Mouse (Mus musculus) stomach, embryonic 14.5 days (tissue): Measurements from ENCODE around the gene Prox2. TPM values are rescaled to one million over a fixed set of nuclear protein-coding genes. Genes with fewer than 3 reads are reported as not detected.

Source experiments
- ATAC-seq: fragments of 200-750 bp; cut with Nextera tagmentation; 2 replicates; pipeline ENCODE4 v1.8.0; 2017; ENCODE audit warnings: low read depth, moderate TSS enrichment; ENCODE audit not compliant: insufficient number of reproducible peaks, insufficient read depth, low FRiP score
- H3K27ac ChIP-seq: fragments of 300-500 bp; sonication (generic); 2 replicates; pipeline ENCODE4 v1.5.1; 2014; ENCODE audit warnings: mild to moderate bottlenecking, low read length, moderate library complexity, mixed read lengths
- H3K27me3 ChIP-seq: fragments of 300-500 bp; sonication (generic); 2 replicates; pipeline ENCODE4 v1.6.1; 2014; ENCODE audit warnings: low read length, control low read depth, mixed read lengths; ENCODE audit not compliant: control insufficient read depth, insufficient read depth
- H3K36me3 ChIP-seq: fragments of 300-500 bp; sonication (generic); 2 replicates; pipeline ENCODE4 v1.6.1; 2014; ENCODE audit warnings: mild to moderate bottlenecking, control low read depth, low read length, moderate library complexity, mixed read lengths; ENCODE audit not compliant: control insufficient read depth, insufficient read depth
- H3K4me1 ChIP-seq: fragments of 300-500 bp; sonication (generic); 2 replicates; pipeline ENCODE4 v1.6.1; 2014; ENCODE audit warnings: low read length, control low read depth, mixed read lengths; ENCODE audit not compliant: control insufficient read depth, insufficient read depth
- H3K4me2 ChIP-seq: fragments of 300-500 bp; sonication (generic); replicated peaks from 2 replicates; pipeline ENCODE4 v1.6.1; 2014; ENCODE audit warnings: low read depth, low read length, control low read depth
- H3K4me3 ChIP-seq: fragments of 300-500 bp; sonication (generic); 2 replicates; pipeline ENCODE4 v1.5.1; 2014; ENCODE audit warnings: low read depth, low read length, control low read depth
- H3K9ac ChIP-seq: fragments of 300-500 bp; sonication (generic); replicated peaks from 2 replicates; pipeline ENCODE4 v1.6.1; 2014; ENCODE audit warnings: low read depth, mild to moderate bottlenecking, control low read depth, low read length, moderate library complexity, mixed read lengths
- H3K9me3 ChIP-seq: fragments of 300-500 bp; sonication (generic); 2 replicates; pipeline ENCODE4 v1.6.1; 2016; ENCODE audit warnings: low read depth, low read length, control low read depth; ENCODE audit not compliant: control insufficient read depth
- WGBS: fragments of 180-500 bp; shearing (Covaris S2); extraction: QIAGEN DNeasy Blood & Tissue Kit; methylation state at CpG from one replicate; pipeline ENCODE4 v1.1.7; 2014; 5-methylcytosine and 5-hydroxymethylcytosine counted together
- polyA plus RNA-seq: library from polyadenylated mRNA; unstranded; fragments of >200 nt; fragmentation: Nextera tagmentation; extraction: Ambion mirVana; gene quantifications from 2 replicates; pipeline ENCODE4 v1.2.1, GENCODE M21; 2014

Gene Prox2
- polyA plus RNA-seq, 1 experiment from 2014 or later, result 4.4 TPM

DNA sequence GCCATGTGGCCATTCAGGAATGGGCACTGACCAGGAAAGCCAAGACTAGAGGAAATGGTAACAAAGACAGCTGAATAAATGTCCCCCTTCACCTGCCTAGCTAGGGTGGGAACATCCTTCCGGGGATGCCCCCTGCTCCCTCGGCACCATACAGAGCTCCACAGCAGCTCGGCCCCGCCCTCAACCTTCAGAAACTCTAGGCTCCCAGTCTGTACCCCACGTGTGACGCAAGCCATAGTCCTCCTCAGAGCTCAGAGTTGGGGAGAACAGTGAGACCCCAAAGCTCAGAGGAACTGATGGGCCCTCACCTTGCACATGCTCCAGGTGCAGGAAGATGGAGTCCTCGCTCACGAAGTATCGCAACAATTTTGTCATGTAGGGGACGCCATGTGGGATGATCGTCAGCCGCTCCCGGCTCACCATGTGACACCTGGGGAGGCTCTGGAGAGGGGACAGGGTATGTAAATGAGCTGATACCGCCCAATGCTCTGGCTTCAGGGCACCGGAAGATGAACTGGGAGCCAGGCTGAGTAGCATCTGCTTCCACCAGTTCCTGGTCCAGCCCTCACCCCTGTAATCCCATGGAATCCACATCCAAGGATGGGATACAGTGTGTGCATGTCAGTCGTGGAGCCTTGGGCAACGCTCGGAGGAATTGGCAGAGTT lies 29.6 kb upstream of the Prox2 start:
- Histone ChIP-seq H3K4me3 (no peak overlapping the region), H3K27me3 (no peaks in the 10 kb centered on the region), H3K27ac (no peak overlapping the region), H3K9ac (no peak overlapping the region), H3K4me2 (no peak overlapping the region; the same call in 1 of the 2 replicates), H3K9me3 (no peaks in the 10 kb centered on the region), H3K36me3 (peaks cover 7% of the 10 kb centered on the region; the same call in 1 of the 2 replicates), H3K4me1 (no peaks in the 10 kb centered on the region)
- 35% methylated on average over 18 of the region's 18 CpGs for WGBS
- no peak for ATAC-seq

- no peak for ATAC-seq
- WGBS, result 75% methylated on average over 4 of the region's 4 CpGs
- no peak overlapping the region for H3K27ac ChIP-seq
These were observed 26.1 kb upstream of the Prox2 start for GRCm38 (mm10) chr12:85136627-85137026.

DNA sequence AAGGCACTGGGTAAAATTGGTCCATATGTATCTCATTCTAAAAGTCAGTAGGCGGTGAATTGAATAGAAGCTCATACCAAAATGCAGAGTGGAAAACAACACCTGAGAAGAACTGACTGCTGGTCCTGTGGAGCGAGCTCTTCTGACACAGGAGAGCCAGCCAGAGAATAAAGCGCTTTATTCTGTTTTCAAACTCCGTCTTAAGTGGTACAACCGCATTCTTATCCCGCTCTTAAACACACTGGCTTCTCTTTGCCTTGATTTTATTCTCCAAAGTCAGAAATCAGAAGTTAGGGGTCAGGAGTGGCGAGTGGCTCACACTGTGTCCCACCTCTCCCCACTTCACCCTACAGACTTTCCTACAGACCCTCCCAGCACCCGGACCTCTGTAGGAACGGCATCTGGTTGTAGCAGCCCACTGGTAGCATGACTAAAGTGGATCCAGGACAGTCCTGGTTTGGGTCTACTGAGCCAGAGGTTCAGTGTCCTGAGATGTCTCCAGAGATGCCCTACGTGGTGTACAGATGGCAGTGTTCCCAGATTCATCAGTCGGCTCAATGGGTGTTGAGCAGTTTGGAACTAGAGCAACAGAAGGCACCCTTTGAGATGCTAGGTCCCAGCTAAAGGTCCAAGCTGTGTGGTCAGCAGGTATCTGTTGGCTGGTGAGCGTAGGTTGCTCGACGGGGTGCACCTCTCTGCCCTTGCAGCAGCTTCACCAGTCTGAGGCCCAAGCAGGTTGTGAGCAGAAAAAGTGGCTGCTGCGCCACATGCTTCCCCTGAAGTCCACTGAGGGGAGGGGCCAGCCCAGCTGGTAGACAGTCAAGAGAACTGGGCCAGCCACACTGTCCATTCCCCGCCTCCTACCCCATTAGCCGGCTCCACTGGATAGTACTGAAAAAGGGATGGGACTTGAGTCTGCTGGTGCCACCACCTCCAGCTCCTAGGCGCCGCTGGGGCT lies 25.2 kb upstream of the Prox2 start:
- no peak overlapping the region for H3K4me2 ChIP-seq
- ATAC-seq, result no peak
- no peak overlapping the region for H3K4me3 ChIP-seq
- H3K36me3 ChIP-seq, result peaks cover 44% of the 10 kb centered on the region
- WGBS, result 78% methylated on average over 19 of the region's 19 CpGs
- no peak overlapping the region for H3K9ac ChIP-seq
- no peaks in the 10 kb centered on the region for H3K27me3 ChIP-seq
- H3K4me1 ChIP-seq, result no peaks in the 10 kb centered on the region
- H3K27ac ChIP-seq, result no peak overlapping the region
- no peaks in the 10 kb centered on the region for H3K9me3 ChIP-seq

More at GRCm38 (mm10) chr12:85136627-85137026, 26.1 kb upstream of the Prox2 start:
- Histone ChIP-seq H3K4me1 (no peaks in the 10 kb centered on the region), H3K9ac (no peak overlapping the region), H3K9me3 (no peaks in the 10 kb centered on the region), H3K4me2 (no peak overlapping the region), H3K36me3 (peaks cover 37% of the 10 kb centered on the region), H3K4me3 (no peak overlapping the region), H3K27me3 (no peaks in the 10 kb centered on the region)

DNA sequence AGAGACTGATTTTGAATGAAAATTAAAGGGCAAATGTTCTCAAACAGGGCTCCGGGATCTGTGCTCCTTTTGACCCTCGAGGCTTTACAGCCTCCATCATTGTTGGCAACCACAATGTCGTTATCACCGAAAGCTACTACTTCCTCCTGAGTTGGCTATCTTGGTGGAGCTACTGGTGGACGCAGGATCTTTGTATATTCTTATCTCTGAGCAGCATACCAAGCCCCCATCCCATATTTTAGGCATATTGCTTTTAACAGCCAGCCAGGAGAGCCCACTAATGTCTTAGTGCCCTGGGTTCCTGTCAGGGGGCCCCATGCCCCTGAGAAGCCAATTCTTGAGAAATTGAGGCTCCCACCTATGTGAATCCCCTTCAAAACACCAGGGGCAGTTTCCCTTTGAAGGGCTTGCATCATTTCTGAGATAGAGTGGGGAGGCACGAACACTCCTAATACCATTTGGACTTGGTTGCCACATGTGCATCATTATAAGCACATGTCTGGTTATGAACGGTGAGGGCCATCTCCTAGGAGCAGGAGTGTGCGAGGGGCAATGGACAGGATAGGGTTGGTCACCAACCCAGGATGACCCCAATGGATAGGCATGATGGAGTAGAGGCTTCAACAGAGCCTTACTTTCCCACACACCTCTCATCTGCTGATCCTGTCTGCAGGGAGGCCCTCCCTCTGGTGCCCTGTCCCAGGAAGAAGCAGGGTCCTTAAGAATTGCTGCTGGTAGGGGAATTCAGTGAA lies 23.7 kb upstream of the Prox2 start:
- H3K27me3 ChIP-seq, result no peaks in the 10 kb centered on the region
- H3K36me3 ChIP-seq, result peaks cover 60% of the 10 kb centered on the region
- H3K4me3 ChIP-seq, result no peak overlapping the region
- H3K9me3 ChIP-seq, result no peaks in the 10 kb centered on the region
- H3K4me2 ChIP-seq, result no peak overlapping the region
- no peak for ATAC-seq
- WGBS, result 84% methylated on average over 8 of the region's 8 CpGs
- no peaks in the 10 kb centered on the region for H3K4me1 ChIP-seq
- H3K27ac ChIP-seq, result no peak overlapping the region
- no peak overlapping the region for H3K9ac ChIP-seq

- H3K4me2 ChIP-seq, result no peak overlapping the region
- no peaks in the 10 kb centered on the region for H3K27me3 ChIP-seq
- H3K9me3 ChIP-seq, result no peaks in the 10 kb centered on the region
- ATAC-seq, result no peak
- peaks cover 74% of the 10 kb centered on the region for H3K36me3 ChIP-seq
- H3K27ac ChIP-seq, result no peak overlapping the region
- H3K9ac ChIP-seq, result no peak overlapping the region
- WGBS, result 89% methylated on average over 6 of the region's 6 CpGs
- H3K4me3 ChIP-seq, result no peak overlapping the region
- H3K4me1 ChIP-seq, result no peaks in the 10 kb centered on the region
These were observed 20.8 kb upstream of the Prox2 start for GRCm38 (mm10) chr12:85131361-85131760.

DNA sequence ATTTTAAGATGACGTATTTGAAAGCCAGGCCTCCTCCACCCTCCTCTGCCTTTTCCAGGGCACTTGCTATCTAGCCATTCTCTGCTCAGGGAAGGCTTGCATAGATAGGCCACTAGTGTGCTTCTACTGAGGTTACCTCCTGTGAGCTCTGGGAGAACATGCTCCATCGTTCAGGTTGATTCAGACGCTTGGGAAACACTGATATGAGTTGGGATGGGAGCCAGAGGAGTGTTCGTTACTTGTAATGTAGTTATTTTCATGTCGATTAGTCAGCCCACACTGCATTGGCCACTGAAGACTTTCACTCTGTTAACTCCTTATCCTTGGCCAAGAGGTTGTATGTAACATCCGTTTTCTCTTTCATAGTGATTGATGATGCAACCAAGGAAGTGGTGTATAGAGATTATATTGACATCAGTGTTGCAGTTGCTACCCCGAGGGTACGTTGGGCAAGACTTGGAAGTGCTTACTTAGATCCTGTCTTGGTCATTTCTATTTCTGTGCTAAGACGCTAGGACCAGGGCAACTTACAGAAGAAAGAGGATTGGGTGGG lies 18.9 kb upstream of the Prox2 start:
- Histone ChIP-seq H3K27me3 (no peaks in the 10 kb centered on the region), H3K4me3 (no peak overlapping the region), H3K4me2 (no peak overlapping the region), H3K27ac (no peak overlapping the region), H3K36me3 (peaks cover 75% of the 10 kb centered on the region), H3K9me3 (no peaks in the 10 kb centered on the region), H3K9ac (no peak overlapping the region), H3K4me1 (no peaks in the 10 kb centered on the region)
- no peak for ATAC-seq
- 90% methylated on average over 9 of the region's 9 CpGs for WGBS

DNA sequence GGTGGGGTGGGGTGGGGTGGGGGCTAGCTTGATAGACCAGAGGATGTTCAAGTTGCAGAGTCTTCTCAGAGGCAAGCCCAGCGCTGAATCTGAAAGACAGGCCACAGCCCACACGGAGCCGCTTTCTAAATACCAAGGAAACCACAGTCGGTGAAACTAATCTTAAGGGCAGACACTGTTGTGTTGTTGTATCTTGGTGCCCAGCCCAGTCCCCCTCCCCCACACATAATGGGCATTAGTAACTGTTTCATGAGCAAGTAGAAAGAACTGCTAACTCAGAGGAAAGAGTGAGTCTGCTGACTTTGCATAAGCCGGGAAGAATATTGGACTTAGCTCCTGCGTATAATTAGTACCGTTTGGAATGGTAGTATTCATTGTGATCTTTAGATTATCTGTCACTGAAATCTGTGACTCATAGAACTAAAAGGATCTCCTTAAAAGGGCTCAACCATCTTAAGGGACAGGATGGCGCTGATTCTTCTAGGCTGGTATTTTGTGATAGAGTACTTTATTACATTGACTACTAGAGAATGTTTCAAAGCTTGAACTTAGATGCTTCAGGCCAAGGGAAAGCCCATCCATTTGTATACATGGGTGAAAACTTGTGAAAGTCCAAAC lies 16.5 kb upstream of the Prox2 start:
- H3K27me3 ChIP-seq, result no peaks in the 10 kb centered on the region
- H3K36me3 ChIP-seq, result peaks cover 72% of the 10 kb centered on the region
- H3K9ac ChIP-seq, result no peak overlapping the region
- no peak for ATAC-seq
- no peaks in the 10 kb centered on the region for H3K4me1 ChIP-seq
- no peak overlapping the region for H3K4me3 ChIP-seq
- 88% methylated on average over 8 of the region's 8 CpGs for WGBS
- no peak overlapping the region for H3K27ac ChIP-seq
- H3K4me2 ChIP-seq, result no peak overlapping the region
- H3K9me3 ChIP-seq, result no peaks in the 10 kb centered on the region

GRCm38 (mm10) chr12:85124751-85125150 lies 14.2 kb upstream of the Prox2 start:
- peaks cover 72% of the 10 kb centered on the region for H3K36me3 ChIP-seq
- 94% methylated on average over 5 of the region's 5 CpGs for WGBS
- no peak for ATAC-seq
- H3K9me3 ChIP-seq, result no peaks in the 10 kb centered on the region
- H3K9ac ChIP-seq, result no peak overlapping the region
- no peaks in the 10 kb centered on the region for H3K27me3 ChIP-seq
- no peak overlapping the region for H3K4me3 ChIP-seq
- no peaks in the 10 kb centered on the region for H3K4me1 ChIP-seq
- no peak overlapping the region for H3K27ac ChIP-seq
- no peak overlapping the region for H3K4me2 ChIP-seq
